Mouse (Mus musculus) C2C12 (cell line): ENCODE data around the gene Dnajc16. TPM values are rescaled to one million over a fixed set of nuclear protein-coding genes. Genes with fewer than 3 reads are reported as not detected.

Experiments
- H3K27me3 ChIP-seq: one replicate; pipeline ENCODE4 v1.6.1; 2011; ENCODE audit not compliant: control insufficient read depth, insufficient read depth, insufficient read length
- H3K36me3 ChIP-seq: one replicate; pipeline ENCODE4 v1.6.1; 2011; ENCODE audit not compliant: control insufficient read depth, insufficient read depth
- H3K4me3 ChIP-seq: one replicate; pipeline ENCODE4 v1.5.1; 2011; ENCODE audit warnings: mild to moderate bottlenecking, control low read depth; ENCODE audit not compliant: poor library complexity, insufficient read depth, severe bottlenecking
- H3K79me2 ChIP-seq: one replicate; pipeline ENCODE4 v1.6.1; 2011; ENCODE audit not compliant: control insufficient read depth, insufficient read depth
- H3K79me3 ChIP-seq: one replicate; pipeline ENCODE4 v1.6.1; 2011; ENCODE audit warnings: low read depth, control low read depth
- H3ac ChIP-seq: one replicate; pipeline ENCODE3; 2011; ENCODE audit warnings: low read depth; ENCODE audit not compliant: control insufficient read depth, insufficient read length
- CEBPB ChIP-seq: IDR thresholded peaks from one replicate; pipeline ENCODE4 v1.6.1; 2011; ENCODE audit warnings: low read depth, mild to moderate bottlenecking, control low read depth, moderate library complexity
- CTCF ChIP-seq: IDR thresholded peaks from one replicate; pipeline ENCODE4 v1.5.1; 2011; ENCODE audit not compliant: control insufficient read depth, insufficient read depth, insufficient read length
- FOSL1 ChIP-seq: IDR thresholded peaks from one replicate; pipeline ENCODE4 v1.8.0; 2011; ENCODE audit warnings: mild to moderate bottlenecking, low read length; ENCODE audit not compliant: poor library complexity, insufficient read depth, severe bottlenecking
- MAX ChIP-seq: IDR thresholded peaks from one replicate; pipeline ENCODE4 v1.6.1; 2011; ENCODE audit warnings: mild to moderate bottlenecking, control low read depth
- MYOD1 ChIP-seq: IDR thresholded peaks from one replicate; pipeline ENCODE4 v1.6.1; 2011; ENCODE audit warnings: low read depth; ENCODE audit not compliant: control insufficient read depth, insufficient read length
- MYOG ChIP-seq: IDR thresholded peaks from one replicate; pipeline ENCODE4 v1.6.1; 2011; ENCODE audit not compliant: control insufficient read depth, insufficient read length; ENCODE audit errors: extremely low read depth
- USF1 ChIP-seq: IDR thresholded peaks from one replicate; pipeline ENCODE4 v1.6.1; 2011; ENCODE audit warnings: low read depth, mild to moderate bottlenecking, control low read depth, moderate library complexity
- polyA plus RNA-seq: library from polyadenylated mRNA; unstranded; fragments of >200 nt; fragmentation: generic; extraction: Trizol; gene quantifications from one replicate; pipeline ENCODE4 v1.2.1, GENCODE M21; 2012; ENCODE audit warnings: missing spikeins

Gene Dnajc16
- polyA plus RNA-seq, 1 experiment, result 5.2 TPM

DNA sequence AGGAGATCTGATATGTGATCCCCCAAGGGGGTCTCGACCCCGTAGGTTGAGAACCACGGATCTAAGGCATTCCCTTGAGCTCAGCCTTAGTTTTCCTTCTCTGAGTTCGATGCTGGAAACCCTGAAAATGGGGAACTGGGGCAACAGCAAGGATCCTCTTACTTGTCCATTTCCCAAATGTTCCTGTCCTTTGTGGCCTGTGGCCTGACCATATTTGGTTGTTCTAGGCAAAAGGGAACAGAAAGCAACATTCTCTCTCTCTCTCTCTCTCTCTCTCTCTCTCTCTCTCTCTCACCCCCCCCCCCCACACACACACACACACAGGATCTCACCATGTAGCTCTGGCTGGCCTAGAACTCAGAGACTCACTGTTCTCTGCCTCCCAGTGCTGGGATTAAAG, 53.9 kb downstream of the Dnajc16 start:
- no peaks in the 10 kb centered on the region for H3K79me2 ChIP-seq

DNA sequence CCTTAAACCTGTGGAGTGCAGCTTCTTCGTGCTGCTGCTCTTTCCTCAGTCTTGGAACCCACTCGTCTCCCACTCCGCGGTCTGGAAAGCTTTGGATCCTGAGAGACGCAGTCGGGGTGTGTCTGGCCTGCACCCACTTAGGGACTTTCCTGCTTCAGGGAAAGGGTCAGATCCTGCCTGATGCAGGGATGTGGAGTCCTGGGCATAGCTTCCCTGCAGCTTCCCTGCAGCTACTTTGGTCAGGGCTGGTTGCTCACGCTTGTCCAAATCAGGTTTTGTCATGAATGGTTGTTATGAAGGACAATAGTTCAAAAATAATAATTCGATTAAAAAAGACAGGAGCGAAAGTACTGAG, 55.5 kb downstream of the Dnajc16 start:
- TF ChIP-seq MYOG, result no peak
- TF ChIP-seq MYOD1, result no peak
- no peak for TF ChIP-seq USF1
- no peak for TF ChIP-seq CTCF
- no peak for TF ChIP-seq CEBPB
- TF ChIP-seq FOSL1, result no peak
- TF ChIP-seq MAX, result no peak
- H3K4me3 ChIP-seq, result no peak overlapping the region

More for the DNA sequence above, 53.9 kb downstream of the Dnajc16 start:
- H3ac ChIP-seq, result no peak overlapping the region
- H3K4me3 ChIP-seq, result no peak overlapping the region
- no peaks in the 10 kb centered on the region for H3K36me3 ChIP-seq
- H3K27me3 ChIP-seq, result no peaks in the 10 kb centered on the region
- TF ChIP-seq MYOG, result no peak
- TF ChIP-seq CEBPB, result no peak
- no peak for TF ChIP-seq FOSL1
- TF ChIP-seq MYOD1, result no peak
- TF ChIP-seq USF1, result no peak
- TF ChIP-seq CTCF, result no peak
- no peak for TF ChIP-seq MAX
- no peaks in the 10 kb centered on the region for H3K79me3 ChIP-seq

DNA sequence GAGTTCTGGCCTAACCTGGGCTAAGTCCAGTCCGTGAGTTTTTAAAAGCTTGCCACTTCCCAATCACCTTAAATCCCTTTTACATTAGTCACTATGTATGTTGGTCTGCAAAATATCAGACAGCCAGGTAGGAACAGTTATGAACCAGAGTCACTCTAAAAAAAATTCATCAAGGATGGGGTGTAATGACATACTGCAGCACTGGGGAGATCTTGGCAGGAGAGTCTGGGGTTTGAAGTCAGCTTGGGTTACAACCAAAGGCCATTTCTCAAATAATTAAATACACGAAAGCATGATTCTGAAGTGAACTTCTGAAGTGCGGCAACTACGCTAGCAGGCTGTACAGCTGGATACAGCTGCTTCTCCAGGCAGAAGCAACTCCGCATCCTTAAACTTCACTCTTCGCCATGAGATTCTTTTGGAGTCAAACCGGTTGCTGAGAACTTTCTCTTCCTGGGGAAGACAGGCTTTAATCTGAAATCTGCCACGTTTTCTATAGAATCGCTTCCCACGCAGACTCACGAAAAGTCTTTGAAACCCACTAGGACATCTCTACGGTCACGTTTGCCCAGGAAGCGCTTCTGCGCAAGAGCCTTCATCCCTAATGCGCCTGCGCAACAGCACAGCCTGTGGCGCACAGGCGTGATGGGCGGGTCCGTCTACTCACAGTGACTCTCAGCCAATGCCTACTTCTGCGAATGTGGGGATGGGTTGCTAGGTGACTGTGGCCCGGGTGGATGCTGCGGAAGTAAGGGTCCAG, 56.1 kb downstream of the Dnajc16 start:
- no peaks in the 10 kb centered on the region for H3K79me2 ChIP-seq
- H3K79me3 ChIP-seq, result no peaks in the 10 kb centered on the region
- H3K36me3 ChIP-seq, result no peaks in the 10 kb centered on the region
- H3ac ChIP-seq, result no peak overlapping the region
- no peak for TF ChIP-seq MAX
- no peak for TF ChIP-seq USF1
- no peak for TF ChIP-seq CTCF
- no peak for TF ChIP-seq CEBPB
- no peak for TF ChIP-seq MYOD1
- TF ChIP-seq FOSL1, result no peak
- no peak for TF ChIP-seq MYOG
- no peak overlapping the region for H3K4me3 ChIP-seq
- no peaks in the 10 kb centered on the region for H3K27me3 ChIP-seq

More for the DNA sequence above, 55.5 kb downstream of the Dnajc16 start:
- Histone ChIP-seq H3K79me2 (no peaks in the 10 kb centered on the region), H3K27me3 (no peaks in the 10 kb centered on the region), H3ac (peak overlapping the region; percentile 20), H3K36me3 (no peaks in the 10 kb centered on the region), H3K79me3 (no peaks in the 10 kb centered on the region)

DNA sequence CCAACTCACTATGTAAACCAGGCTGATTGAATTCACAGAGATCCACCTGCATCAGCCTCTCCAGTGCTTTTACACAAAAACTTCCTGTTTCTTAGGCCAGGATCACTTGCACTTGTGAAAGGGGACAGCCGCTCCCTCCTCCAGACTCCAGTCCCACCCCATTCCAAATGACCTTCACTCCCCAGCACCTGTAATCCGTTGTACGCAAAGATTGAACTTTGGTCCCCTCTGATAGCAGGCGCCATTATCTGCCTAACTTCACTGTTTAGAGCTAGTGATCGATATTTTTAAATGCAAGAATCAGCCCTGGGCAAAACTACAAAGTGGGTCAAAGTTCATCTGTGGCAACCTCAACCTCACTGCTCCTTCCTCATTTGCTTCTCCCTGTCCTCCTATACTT, 59.0 kb downstream of the Dnajc16 start:
- TF ChIP-seq MYOG (no peak), MAX (no peak), MYOD1 (no peak), FOSL1 (no peak), CEBPB (no peak), CTCF (no peak), USF1 (no peak)
- H3K36me3 ChIP-seq, result no peaks in the 10 kb centered on the region
- no peak overlapping the region for H3ac ChIP-seq

DNA sequence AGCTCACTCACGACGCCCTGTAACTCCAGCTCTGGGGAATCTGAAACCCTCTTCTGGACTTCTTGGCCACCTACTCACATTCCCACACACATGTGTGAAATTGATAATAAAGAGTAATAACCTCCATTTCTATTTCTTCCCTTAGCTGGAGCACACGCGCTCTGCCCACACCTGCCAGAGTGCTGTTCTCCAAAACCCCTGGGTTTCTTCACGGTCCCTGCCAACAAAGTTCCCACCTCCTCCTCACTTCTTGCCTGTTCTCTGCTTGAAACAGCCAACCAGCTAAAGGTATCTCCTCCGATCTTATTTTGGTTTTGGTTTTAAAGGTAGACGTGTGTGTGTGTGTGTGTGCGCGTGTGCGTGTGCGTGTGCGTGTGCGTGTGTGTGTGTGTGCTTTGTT, 60.3 kb downstream of the Dnajc16 start:
- Histone ChIP-seq H3K79me3 (no peaks in the 10 kb centered on the region), H3K4me3 (no peak overlapping the region), H3K27me3 (no peaks in the 10 kb centered on the region), H3K79me2 (no peaks in the 10 kb centered on the region), H3K36me3 (no peaks in the 10 kb centered on the region), H3ac (no peak overlapping the region)
- TF ChIP-seq FOSL1 (no peak), MYOG (no peak), MAX (no peak), USF1 (no peak), CTCF (no peak), CEBPB (no peak), MYOD1 (no peak)

More for the DNA sequence above, 59.0 kb downstream of the Dnajc16 start:
- no peaks in the 10 kb centered on the region for H3K27me3 ChIP-seq
- H3K79me2 ChIP-seq, result no peaks in the 10 kb centered on the region
- H3K4me3 ChIP-seq, result no peak overlapping the region
- H3K79me3 ChIP-seq, result no peaks in the 10 kb centered on the region
